Mouse (Mus musculus) MEL (cell line): ENCODE results near the gene Catsperz. TPM values are rescaled to one million over a fixed set of nuclear protein-coding genes. Genes with fewer than 3 reads are reported as not detected.

ENCODE experiments used
- DNase-seq: peaks from one replicate; pipeline ENCODE4 v3.0.0; 2011; ENCODE audit warnings: low read depth, low spot score
- H3K27ac ChIP-seq: 2 replicates; pipeline ENCODE4 v1.5.1; 2012; ENCODE audit warnings: low read depth, mild to moderate bottlenecking, control low read depth, low read length, moderate library complexity; ENCODE audit not compliant: control insufficient read depth
- H3K27me3 ChIP-seq, 2 experiments: fragments of 150-350 bp in 1 of 2; sonication (generic) in 1 of 2; 2 replicates each; pipeline ENCODE4 v1.6.1; 2012; ENCODE audit warnings: low read length in 2 of 2, mild to moderate bottlenecking in 2 of 2, improper control_type of control experiment in 1 of 2, moderate library complexity in 1 of 2; ENCODE audit not compliant: insufficient read depth in 2 of 2, control insufficient read depth in 1 of 2
- H3K36me3 ChIP-seq, 2 experiments: 2 replicates each; pipeline ENCODE4 v1.6.1; 2012 to 2014; ENCODE audit warnings: low read length in 2 of 2, improper control_type of control experiment in 1 of 2, inconsistent platforms in 1 of 2, mild to moderate bottlenecking in 1 of 2; ENCODE audit not compliant: insufficient read depth in 2 of 2, control insufficient read depth in 1 of 2
- H3K4me1 ChIP-seq, 2 experiments: fragments of 150-350 bp in 1 of 2; sonication (generic) in 1 of 2; 2 replicates each; pipeline ENCODE4 v1.6.1; 2012; ENCODE audit warnings: low read length in 2 of 2, improper control_type of control experiment in 1 of 2, mild to moderate bottlenecking in 1 of 2; ENCODE audit not compliant: insufficient read depth in 2 of 2, control insufficient read depth in 1 of 2
- H3K4me3 ChIP-seq, 2 experiments: fragments of 150-350 bp in 1 of 2; sonication (generic) in 1 of 2; 2 replicates each; pipeline ENCODE4 v1.5.1; 2012; ENCODE audit warnings: low read depth in 2 of 2, low read length in 2 of 2, mild to moderate bottlenecking in 2 of 2, moderate library complexity in 2 of 2, control low read depth in 1 of 2, improper control_type of control experiment in 1 of 2; ENCODE audit not compliant: control insufficient read depth in 1 of 2, insufficient read depth in 1 of 2
- H3K79me2 ChIP-seq: 2 replicates; pipeline ENCODE4 v1.6.1; 2012; ENCODE audit warnings: mild to moderate bottlenecking, low read length, moderate library complexity; ENCODE audit not compliant: control insufficient read depth, poor library complexity, insufficient read depth
- H3K9ac ChIP-seq: 2 replicates; pipeline ENCODE4 v1.6.1; 2012; ENCODE audit warnings: low read depth, mild to moderate bottlenecking, control low read depth, low read length, moderate library complexity; ENCODE audit not compliant: control insufficient read depth, poor library complexity, severe bottlenecking
- H3K9me3 ChIP-seq: fragments of 150-350 bp; sonication (generic); replicated peaks from 2 replicates; pipeline ENCODE4 v1.6.1; 2012; ENCODE audit warnings: mild to moderate bottlenecking, low read length, improper control_type of control experiment, moderate library complexity; ENCODE audit not compliant: insufficient read depth
- CHD1 ChIP-seq: IDR thresholded peaks from 2 replicates; pipeline ENCODE4 v1.6.1; 2012; ENCODE audit warnings: low read depth, mild to moderate bottlenecking, inconsistent platforms, low read length, improper control_type of control experiment
- CTCF ChIP-seq, 3 experiments: IDR thresholded peaks in 2 of 3; conservative IDR thresholded peaks in 1 of 3; 2 replicates each; pipeline ENCODE4 v1.5.1; 2011 to 2012; ENCODE audit warnings: low read length in 3 of 3, low read depth in 2 of 3, mild to moderate bottlenecking in 2 of 3, improper control_type of control experiment in 1 of 3, inconsistent platforms in 1 of 3, mixed read lengths in 1 of 3, moderate library complexity in 1 of 3; ENCODE audit not compliant: control insufficient read depth in 1 of 3, insufficient read depth in 1 of 3, poor library complexity in 1 of 3, severe bottlenecking in 1 of 3
- ELF1 ChIP-seq: IDR thresholded peaks from 2 replicates; pipeline ENCODE4 v1.6.1; 2014; ENCODE audit warnings: low read depth, mild to moderate bottlenecking, inconsistent platforms, low read length, improper control_type of control experiment, moderate library complexity
- EP300 ChIP-seq, 2 experiments: IDR thresholded peaks; 2 replicates each; pipeline ENCODE4 v1.6.1; 2011; ENCODE audit warnings: improper control_type of control experiment in 2 of 2, low read length in 2 of 2, low read depth in 1 of 2, mild to moderate bottlenecking in 1 of 2
- ETS1 ChIP-seq: IDR thresholded peaks from 2 replicates; pipeline ENCODE4 v1.6.1; 2012; ENCODE audit warnings: low read depth, mild to moderate bottlenecking, inconsistent platforms, low read length, improper control_type of control experiment, moderate library complexity
- HCFC1 ChIP-seq: IDR thresholded peaks from 2 replicates; pipeline ENCODE4 v1.6.1; 2012; ENCODE audit warnings: low read depth, mild to moderate bottlenecking, inconsistent platforms, low read length, improper control_type of control experiment, moderate library complexity
- KAT2A ChIP-seq: conservative IDR thresholded peaks from 2 replicates; pipeline ENCODE4 v1.6.1; 2012; ENCODE audit warnings: low read depth, low read length, improper control_type of control experiment, inconsistent platforms
- MAFK ChIP-seq: IDR thresholded peaks from 2 replicates; pipeline ENCODE4 v1.6.1; 2011; ENCODE audit warnings: low read depth, mild to moderate bottlenecking, low read length, improper control_type of control experiment, borderline replicate concordance
- MAX ChIP-seq: IDR thresholded peaks from 2 replicates; pipeline ENCODE4 v1.6.1; 2011; ENCODE audit warnings: low read length, improper control_type of control experiment
- MEF2A ChIP-seq: IDR thresholded peaks from 2 replicates; pipeline ENCODE4 v1.6.1; 2014; ENCODE audit warnings: low read depth, mild to moderate bottlenecking, inconsistent platforms, low read length, improper control_type of control experiment; ENCODE audit not compliant: poor library complexity, insufficient replicate concordance, severe bottlenecking; ENCODE audit errors: extremely low read depth
- MXI1 ChIP-seq: IDR thresholded peaks from 2 replicates; pipeline ENCODE4 v1.6.1; 2011; ENCODE audit warnings: mild to moderate bottlenecking, low read depth, low read length, improper control_type of control experiment
- MYB ChIP-seq: IDR thresholded peaks from 2 replicates; pipeline ENCODE4 v1.6.1; 2011; ENCODE audit warnings: mild to moderate bottlenecking, low read depth, low read length, improper control_type of control experiment
- NELFE ChIP-seq: IDR thresholded peaks from 2 replicates; pipeline ENCODE4 v1.6.1; 2011; ENCODE audit warnings: low read depth, low read length, improper control_type of control experiment
- NRF1 ChIP-seq: IDR thresholded peaks from 2 replicates; pipeline ENCODE4 v1.6.1; 2014; ENCODE audit warnings: low read depth, mild to moderate bottlenecking, inconsistent platforms, low read length, improper control_type of control experiment, moderate library complexity; ENCODE audit not compliant: poor library complexity, insufficient read depth, severe bottlenecking
- POLR2A ChIP-seq, 2 experiments: IDR thresholded peaks; 2 replicates each; pipeline ENCODE4 v1.6.1; 2011 to 2012; ENCODE audit warnings: low read length in 2 of 2, mild to moderate bottlenecking in 2 of 2, control low read depth in 1 of 2, improper control_type of control experiment in 1 of 2, low read depth in 1 of 2, moderate library complexity in 1 of 2; ENCODE audit not compliant: control insufficient read depth in 1 of 2, insufficient read depth in 1 of 2, poor library complexity in 1 of 2
- POLR2AphosphoS2 ChIP-seq: IDR thresholded peaks from 2 replicates; pipeline ENCODE4 v1.6.1; 2011; ENCODE audit warnings: low read length, improper control_type of control experiment
- RAD21 ChIP-seq: IDR thresholded peaks from 2 replicates; pipeline ENCODE4 v1.6.1; 2011; ENCODE audit warnings: mild to moderate bottlenecking, low read depth, low read length, improper control_type of control experiment
- RCOR1 ChIP-seq: IDR thresholded peaks from 2 replicates; pipeline ENCODE4 v1.6.1; 2012; ENCODE audit warnings: low read depth, mild to moderate bottlenecking, inconsistent platforms, low read length, improper control_type of control experiment
- SIN3A ChIP-seq: IDR thresholded peaks from 2 replicates; pipeline ENCODE4 v1.6.1; 2012; ENCODE audit warnings: low read length, improper control_type of control experiment, inconsistent platforms
- SMC3 ChIP-seq: IDR thresholded peaks from 2 replicates; pipeline ENCODE4 v1.6.1; 2011; ENCODE audit warnings: low read depth, low read length, improper control_type of control experiment
- TAL1 ChIP-seq: IDR thresholded peaks from 2 replicates; pipeline ENCODE4 v1.6.1; 2012; ENCODE audit warnings: mild to moderate bottlenecking, inconsistent platforms, low read length, moderate library complexity, mixed read lengths
- TBP ChIP-seq: IDR thresholded peaks from 2 replicates; pipeline ENCODE4 v1.8.0; 2011; ENCODE audit warnings: low read depth, low read length, improper control_type of control experiment
- TCF12 ChIP-seq: IDR thresholded peaks from 2 replicates; pipeline ENCODE4 v1.6.1; 2014; ENCODE audit warnings: low read depth, mild to moderate bottlenecking, inconsistent platforms, low read length, improper control_type of control experiment, moderate library complexity
- ZC3H11A ChIP-seq: IDR thresholded peaks from 2 replicates; pipeline ENCODE4 v1.6.1; 2012; ENCODE audit warnings: low read depth, mild to moderate bottlenecking, inconsistent platforms, low read length, improper control_type of control experiment
- ZMIZ1 ChIP-seq: IDR thresholded peaks from 2 replicates; pipeline ENCODE4 v1.6.1; 2012; ENCODE audit warnings: low read depth, mild to moderate bottlenecking, inconsistent platforms, low read length, improper control_type of control experiment, moderate library complexity
- ZNF384 ChIP-seq: IDR thresholded peaks from 2 replicates; pipeline ENCODE4 v1.6.1; 2012; ENCODE audit warnings: low read depth, mild to moderate bottlenecking, inconsistent platforms, low read length, improper control_type of control experiment
- polyA plus RNA-seq, 2 experiments: library from polyadenylated mRNA; stranded (reverse) in 1 of 2; unstranded in 1 of 2; fragments of >175 nt in 1 of 2; fragments of >200 nt in 1 of 2; gene quantifications; 2 replicates each; pipeline versions ENCODE4 v1.2.1 to v1.2.4; 2012; ENCODE audit warnings: low replicate concordance in 2 of 2, low read depth in 1 of 2; ENCODE audit not compliant: insufficient read length in 2 of 2, insufficient read depth in 1 of 2, missing spikeins in 1 of 2
- total RNA-seq: library from RNA; depleted of rRNA; stranded (reverse); fragments of 300-350 nt; gene quantifications from 2 replicates; pipeline ENCODE4 v1.2.3, GENCODE M21; 2012

Gene Catsperz
- total and polyA plus RNA-seq, 3 experiments, result 0.65 to 2.4 TPM; not detected in 1

DNA sequence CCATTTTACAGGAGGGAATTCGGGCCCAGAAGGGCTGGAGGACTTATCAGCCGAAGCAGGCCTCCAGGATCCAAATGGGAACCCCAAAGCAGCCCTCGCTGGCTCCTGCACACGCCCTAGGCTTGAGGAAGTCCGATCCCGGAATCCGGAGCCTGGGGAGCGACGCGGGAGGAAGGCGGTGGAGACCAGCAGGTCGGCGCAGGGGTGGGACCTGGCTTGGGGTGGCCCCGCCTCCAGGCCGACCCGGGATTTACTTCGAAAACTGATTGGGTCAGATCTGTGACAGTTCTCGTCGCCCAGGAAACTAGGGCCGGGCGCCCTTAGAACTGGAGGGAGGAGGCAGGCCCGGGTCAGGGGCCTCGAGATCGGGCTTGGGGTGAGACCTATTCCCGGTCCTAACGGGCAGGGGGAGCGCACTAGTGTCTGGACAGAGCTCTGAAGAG is 17.1 kb upstream of the Catsperz start, which contains the start of gene Gpr137:
Gene Gpr137 (minus strand): TSS at position 232 of the 443 bp plus-strand sequence.
- H3K79me2 ChIP-seq, result peaks cover 8% of the 10 kb centered on the region; the same call in 1 of the 2 replicates
- no peaks in the 10 kb centered on the region for H3K27me3 ChIP-seq
- peak; percentile 96 for DNase-seq
- peak within 1 kb of the TSS; percentile 75 for H3K27ac ChIP-seq
- H3K9me3 ChIP-seq, result no peaks in the 10 kb centered on the region
- H3K4me1 ChIP-seq, result peaks cover 0 to 10% of the 10 kb centered on the region in 2 experiments; a peak in 2 of 4 replicates
- H3K36me3 ChIP-seq, result peaks cover 0 to 2% of the 10 kb centered on the region in 2 experiments; a peak in 1 of 4 replicates
- H3K4me3 ChIP-seq, result peak within 1 kb of the TSS; percentile 72 to 78
- TF ChIP-seq MXI1 (0 out of 2 replicates have a peak, but pooled peaks have one; percentile 60), CHD1 (no peak), EP300 (IDR thresholded peaks at IDR 0.05; ENCODE audit: low read depth in 1 of 2, low read length in 2 of 2) (no peak), TCF12 (peak; percentile 39; the same call in 1 of the 2 replicates), MEF2A (no peak), ZMIZ1 (peak; percentile 75), NELFE (peak; percentile 77), MYB (no peak), RAD21 (no peak), RCOR1 (no peak), TAL1 (no peak), CTCF (IDR thresholded peaks at IDR 0.05 in 2 of 3, conservative IDR thresholded peaks at IDR 0.05 in 1 of 3; ENCODE audit: control insufficient read depth in 1 of 3, insufficient read depth in 1 of 3, low read depth in 2 of 3, low read length in 3 of 3, poor library complexity in 1 of 3, severe bottlenecking in 1 of 3) (no peak), SIN3A (peak; percentile 64), KAT2A (no peak), TBP (no peak; the same call in 1 of the 2 replicates), HCFC1 (peak; percentile 72), SMC3 (no peak), ELF1 (no peak; the same call in 1 of the 2 replicates), POLR2AphosphoS2 (peak; percentile 90), ZC3H11A (no peak), MAX (no peak; the same call in 1 of the 2 replicates), ETS1 (0 out of 2 replicates have a peak, but pooled peaks have one; percentile 3), MAFK (no peak), POLR2A (IDR thresholded peaks at IDR 0.05; ENCODE audit: control insufficient read depth in 1 of 2, insufficient read depth in 1 of 2, low read depth in 1 of 2, low read length in 2 of 2, poor library complexity in 1 of 2) (peak; percentile 36 to 88; a peak in 2 of 4 replicates), ZNF384 (no peak), NRF1 (peak; percentile 27; the same call in 1 of the 2 replicates)
- H3K9ac ChIP-seq, result peak within 1 kb of the TSS; percentile 92
